Mouse (Mus musculus) heart, postnatal 0 days (tissue): ENCODE measurements around the gene 4930470P17Rik. TPM values are rescaled to one million over a fixed set of nuclear protein-coding genes. Genes with fewer than 3 reads are reported as not detected.

Experiments used
- ATAC-seq: fragments of 200-750 bp; cut with Nextera tagmentation; 2 replicates; pipeline ENCODE4 v1.8.0; 2017; ENCODE audit warnings: low read depth, moderate number of reproducible peaks, moderate library complexity; ENCODE audit not compliant: insufficient read depth
- DNase-seq: peaks from one replicate; pipeline ENCODE4 v3.0.0-alpha.2; 2016; ENCODE audit warnings: low spot score
- H3K27ac ChIP-seq: fragments of 300-500 bp; sonication (generic); 2 replicates; pipeline ENCODE4 v1.5.1; 2014; ENCODE audit warnings: low read depth, mild to moderate bottlenecking
- H3K27me3 ChIP-seq: fragments of 300-500 bp; sonication (generic); 2 replicates; pipeline ENCODE4 v1.6.1; 2014; ENCODE audit warnings: low read length, mixed read lengths; ENCODE audit not compliant: control insufficient read depth, insufficient read depth
- H3K36me3 ChIP-seq: fragments of 300-500 bp; sonication (generic); replicated peaks from 2 replicates; pipeline ENCODE4 v1.6.1; 2014; ENCODE audit warnings: low read length, mixed read lengths; ENCODE audit not compliant: control insufficient read depth, insufficient read depth
- H3K4me1 ChIP-seq: fragments of 300-500 bp; sonication (generic); 2 replicates; pipeline ENCODE4 v1.6.1; 2014; ENCODE audit warnings: antibody characterized with exemption; ENCODE audit not compliant: control insufficient read depth, insufficient read depth
- H3K4me2 ChIP-seq: fragments of 300-500 bp; sonication (generic); 2 replicates; pipeline ENCODE4 v1.6.1; 2014; ENCODE audit warnings: low read depth, mild to moderate bottlenecking, low read length, moderate library complexity
- H3K4me3 ChIP-seq: fragments of 300-500 bp; sonication (generic); 2 replicates; pipeline ENCODE4 v1.5.1; 2014; ENCODE audit warnings: low read depth, low read length
- H3K9ac ChIP-seq: fragments of 300-500 bp; sonication (generic); replicated peaks from 2 replicates; pipeline ENCODE4 v1.6.1; 2014; ENCODE audit warnings: low read depth, low read length, mixed read lengths
- H3K9me3 ChIP-seq: fragments of 300-500 bp; sonication (generic); replicated peaks from 2 replicates; pipeline ENCODE4 v1.6.1; 2016; ENCODE audit warnings: low read length; ENCODE audit not compliant: control insufficient read depth
- CTCF ChIP-seq: IDR thresholded peaks from 2 replicates; pipeline ENCODE4 v1.5.1; 2016; ENCODE audit warnings: antibody characterized with exemption, control low read depth, low read depth
- EP300 ChIP-seq: IDR thresholded peaks from 2 replicates; pipeline ENCODE4 v1.6.1; 2016; ENCODE audit warnings: antibody characterized with exemption, low read depth
- WGBS: fragments of 180-500 bp; shearing (Covaris S2); extraction: QIAGEN DNeasy Blood & Tissue Kit; methylation state at CpG from one replicate; pipeline ENCODE4 v1.1.7; 2014; 5-methylcytosine and 5-hydroxymethylcytosine counted together
- polyA plus RNA-seq: library from polyadenylated mRNA; unstranded; fragments of >200 nt; fragmentation: Nextera tagmentation; extraction: Ambion mirVana; gene quantifications from 2 replicates; pipeline ENCODE4 v1.2.1, GENCODE M21; 2015
- total RNA-seq: library from RNA; depleted of rRNA; stranded (reverse); fragments of >200 nt; gene quantifications from 2 replicates; pipeline ENCODE4 v1.2.3, GENCODE M21; 2014; ENCODE audit warnings: low replicate concordance

4930470P17Rik gene
- total and polyA plus RNA-seq, 2 experiments from 2014 or later, result not detected

GRCm38 (mm10) chr2:170549146-170549545 is 52.7 kb downstream of the 4930470P17Rik start:
- no peak overlapping the region for H3K4me3 ChIP-seq
- WGBS, result 84% methylated on average over 2 of the region's 2 CpGs
- TF ChIP-seq EP300 (no peak), CTCF (no peak)
- H3K4me2 ChIP-seq, result no peak overlapping the region
- ATAC-seq, result no peak
- DNase-seq, result no peak
- H3K9me3 ChIP-seq, result no peaks in the 10 kb centered on the region
- H3K9ac ChIP-seq, result no peak overlapping the region
- no peaks in the 10 kb centered on the region for H3K36me3 ChIP-seq
- no peaks in the 10 kb centered on the region for H3K27me3 ChIP-seq
- H3K4me1 ChIP-seq, result peaks cover 9% of the 10 kb centered on the region; the same call in 1 of the 2 replicates
- no peak overlapping the region for H3K27ac ChIP-seq

- DNase-seq (no peak), ATAC-seq (no peak)
- H3K9me3 ChIP-seq, result no peaks in the 10 kb centered on the region
- no peak overlapping the region for H3K4me2 ChIP-seq
- WGBS, result 74% methylated on average over 4 of the region's 4 CpGs
- no peak overlapping the region for H3K9ac ChIP-seq
- no peaks in the 10 kb centered on the region for H3K27me3 ChIP-seq
- no peak overlapping the region for H3K4me3 ChIP-seq
- H3K36me3 ChIP-seq, result no peaks in the 10 kb centered on the region
- H3K4me1 ChIP-seq, result peaks cover 9% of the 10 kb centered on the region; the same call in 1 of the 2 replicates
- TF ChIP-seq EP300 (no peak), CTCF (no peak)
- H3K27ac ChIP-seq, result no peak overlapping the region
Measured at GRCm38 (mm10) chr2:170548046-170548445, 53.8 kb downstream of the 4930470P17Rik start.

GRCm38 (mm10) chr2:170547526-170547925 is 54.3 kb downstream of the 4930470P17Rik start:
- no peak overlapping the region for H3K9ac ChIP-seq
- H3K4me1 ChIP-seq, result peaks cover 9% of the 10 kb centered on the region; the same call in 1 of the 2 replicates
- H3K27me3 ChIP-seq, result no peaks in the 10 kb centered on the region
- H3K36me3 ChIP-seq, result no peaks in the 10 kb centered on the region
- no peak overlapping the region for H3K4me3 ChIP-seq
- H3K9me3 ChIP-seq, result no peaks in the 10 kb centered on the region
- no peak for DNase-seq
- H3K27ac ChIP-seq, result no peak overlapping the region
- H3K4me2 ChIP-seq, result no peak overlapping the region
- no peak for TF ChIP-seq CTCF
- TF ChIP-seq EP300, result no peak
- WGBS, result 35% methylated on average over 6 of the region's 6 CpGs
- ATAC-seq, result no peak

- DNase-seq (no peak), ATAC-seq (no peak)
- Histone ChIP-seq H3K4me3 (no peak overlapping the region), H3K27me3 (no peaks in the 10 kb centered on the region), H3K9me3 (no peaks in the 10 kb centered on the region), H3K4me2 (no peak overlapping the region), H3K27ac (no peak overlapping the region), H3K4me1 (peaks cover 9% of the 10 kb centered on the region; the same call in 1 of the 2 replicates), H3K36me3 (no peaks in the 10 kb centered on the region), H3K9ac (no peak overlapping the region)
- TF ChIP-seq CTCF (no peak), EP300 (no peak)
- 60% methylated on average over 4 of the region's 4 CpGs for WGBS
Measured at GRCm38 (mm10) chr2:170545745-170546144, 56.1 kb downstream of the 4930470P17Rik start.

- no peak for DNase-seq
- 81% methylated on average over 7 of the region's 7 CpGs for WGBS
- Histone ChIP-seq H3K27ac (no peak overlapping the region), H3K36me3 (no peaks in the 10 kb centered on the region), H3K9ac (no peak overlapping the region), H3K4me1 (peaks cover 9% of the 10 kb centered on the region; the same call in 1 of the 2 replicates), H3K4me3 (no peak overlapping the region), H3K27me3 (no peaks in the 10 kb centered on the region), H3K9me3 (no peaks in the 10 kb centered on the region), H3K4me2 (no peak overlapping the region)
- no peak for ATAC-seq
- TF ChIP-seq CTCF, result no peak
- TF ChIP-seq EP300, result no peak
Measured at GRCm38 (mm10) chr2:170544950-170545349, 56.9 kb downstream of the 4930470P17Rik start.

GRCm38 (mm10) chr2:170544159-170544558 is 57.7 kb downstream of the 4930470P17Rik start:
- Histone ChIP-seq H3K9me3 (no peaks in the 10 kb centered on the region), H3K36me3 (no peaks in the 10 kb centered on the region), H3K4me1 (peaks cover 9% of the 10 kb centered on the region; the same call in 1 of the 2 replicates), H3K27me3 (no peaks in the 10 kb centered on the region), H3K4me2 (no peak overlapping the region), H3K4me3 (no peak overlapping the region), H3K27ac (no peak overlapping the region), H3K9ac (no peak overlapping the region)
- DNase-seq (no peak), ATAC-seq (no peak; the same call in 1 of the 2 replicates)
- 72% methylated on average over 3 of the region's 3 CpGs for WGBS
- TF ChIP-seq CTCF (no peak), EP300 (no peak)
